Mouse (Mus musculus) midbrain, embryonic 11.5 days (tissue): Measurements from ENCODE around the gene Atxn1. TPM values are rescaled to one million over a fixed set of nuclear protein-coding genes. Genes with fewer than 3 reads are reported as not detected.

ENCODE experiments used
- ATAC-seq: fragments of 200-750 bp; cut with Nextera tagmentation; 2 replicates; pipeline ENCODE4 v1.8.0; 2017; ENCODE audit warnings: moderate TSS enrichment, moderate library complexity; ENCODE audit not compliant: low FRiP score
- DNase-seq: peaks from one replicate; pipeline ENCODE4 v3.0.0; 2015; ENCODE audit warnings: low spot score; ENCODE audit errors: missing footprints
- H3K27ac ChIP-seq: fragments of 300-500 bp; sonication (generic); 2 replicates; pipeline ENCODE4 v1.5.1; 2014; ENCODE audit warnings: low read depth, low read length
- H3K27me3 ChIP-seq: fragments of 300-500 bp; sonication (generic); 2 replicates; pipeline ENCODE4 v1.6.1; 2014; ENCODE audit warnings: mild to moderate bottlenecking, low read length, moderate library complexity, mixed read lengths; ENCODE audit not compliant: control insufficient read depth, insufficient read depth
- H3K36me3 ChIP-seq: fragments of 300-500 bp; sonication (generic); 2 replicates; pipeline ENCODE4 v1.6.1; 2014; ENCODE audit warnings: mild to moderate bottlenecking, low read length, moderate library complexity, mixed read lengths; ENCODE audit not compliant: control insufficient read depth, insufficient read depth
- H3K4me1 ChIP-seq: fragments of 300-500 bp; sonication (generic); 2 replicates; pipeline ENCODE4 v1.6.1; 2014; ENCODE audit warnings: low read length; ENCODE audit not compliant: control insufficient read depth, insufficient read depth
- H3K4me2 ChIP-seq: fragments of 300-500 bp; sonication (generic); 2 replicates; pipeline ENCODE4 v1.6.1; 2014; ENCODE audit warnings: mild to moderate bottlenecking, moderate library complexity
- H3K4me3 ChIP-seq: fragments of 300-500 bp; sonication (generic); 2 replicates; pipeline ENCODE4 v1.5.1; 2014; ENCODE audit warnings: low read depth, low read length
- H3K9ac ChIP-seq: fragments of 300-500 bp; sonication (generic); 2 replicates; pipeline ENCODE4 v1.6.1; 2014; ENCODE audit warnings: low read length
- H3K9me3 ChIP-seq: fragments of 300-500 bp; sonication (generic); 2 replicates; pipeline ENCODE4 v1.6.1; 2016; ENCODE audit warnings: low read length; ENCODE audit not compliant: control insufficient read depth
- WGBS: fragments of 180-500 bp; shearing (Covaris S2); extraction: QIAGEN DNeasy Blood & Tissue Kit; methylation state at CpG from one replicate; pipeline ENCODE4 v1.1.7; 2014; 5-methylcytosine and 5-hydroxymethylcytosine counted together
- polyA plus RNA-seq: library from polyadenylated mRNA; unstranded; fragments of >200 nt; fragmentation: Nextera tagmentation; extraction: Ambion mirVana; gene quantifications from 2 replicates; pipeline ENCODE4 v1.2.1, GENCODE M21; 2014

Atxn1 gene
- polyA plus RNA-seq, 1 experiment from 2014 or later = 1.7 TPM

- Histone ChIP-seq H3K27ac (no peak overlapping the region), H3K4me1 (no peaks in the 10 kb centered on the region), H3K9ac (no peak overlapping the region), H3K4me3 (no peak overlapping the region), H3K4me2 (no peak overlapping the region), H3K27me3 (no peaks in the 10 kb centered on the region), H3K9me3 (no peaks in the 10 kb centered on the region), H3K36me3 (no peaks in the 10 kb centered on the region)
- ATAC-seq = no peak
- WGBS = 84% methylated on average over 7 of the region's 7 CpGs
- DNase-seq = no peak
Observed at GRCm38 (mm10) chr13:45924555-45924954, 40.3 kb downstream of the Atxn1 start.

- no peaks in the 10 kb centered on the region for H3K27me3 ChIP-seq
- no peak for ATAC-seq
- no peak overlapping the region for H3K9ac ChIP-seq
- H3K4me3 ChIP-seq = no peak overlapping the region
- H3K4me2 ChIP-seq = no peak overlapping the region
- DNase-seq = no peak
- no peak overlapping the region for H3K27ac ChIP-seq
- no peaks in the 10 kb centered on the region for H3K9me3 ChIP-seq
- H3K4me1 ChIP-seq = no peaks in the 10 kb centered on the region
- 96% methylated on average over 1 of the region's 1 CpGs for WGBS
- H3K36me3 ChIP-seq = no peaks in the 10 kb centered on the region
Observed at GRCm38 (mm10) chr13:45923086-45923485, 41.7 kb downstream of the Atxn1 start.

- DNase-seq = no peak
- no peak overlapping the region for H3K9ac ChIP-seq
- no peaks in the 10 kb centered on the region for H3K4me1 ChIP-seq
- no peak for ATAC-seq
- H3K27ac ChIP-seq = no peak overlapping the region
- no peaks in the 10 kb centered on the region for H3K36me3 ChIP-seq
- no peaks in the 10 kb centered on the region for H3K9me3 ChIP-seq
- H3K4me2 ChIP-seq = no peak overlapping the region
- 82% methylated on average over 9 of the region's 9 CpGs for WGBS
- H3K27me3 ChIP-seq = no peaks in the 10 kb centered on the region
- H3K4me3 ChIP-seq = no peak overlapping the region
Observed at GRCm38 (mm10) chr13:45922467-45922866, 42.3 kb downstream of the Atxn1 start.

GRCm38 (mm10) chr13:45918956-45919711 is 45.7 kb downstream of the Atxn1 start:
- ATAC-seq (no peak), DNase-seq (no peak)
- Histone ChIP-seq H3K4me2 (no peak overlapping the region), H3K27ac (no peak overlapping the region), H3K36me3 (no peaks in the 10 kb centered on the region), H3K9me3 (no peaks in the 10 kb centered on the region), H3K4me3 (no peak overlapping the region), H3K9ac (no peak overlapping the region), H3K4me1 (no peaks in the 10 kb centered on the region; the same call in 1 of the 2 replicates), H3K27me3 (no peaks in the 10 kb centered on the region)
- 93% methylated on average over 13 of the region's 15 CpGs for WGBS

GRCm38 (mm10) chr13:45918006-45918380 is 46.8 kb downstream of the Atxn1 start:
- H3K4me2 ChIP-seq = no peak overlapping the region
- 83% methylated on average over 12 of the region's 12 CpGs for WGBS
- H3K4me1 ChIP-seq = no peaks in the 10 kb centered on the region; the same call in 1 of the 2 replicates
- H3K9me3 ChIP-seq = no peaks in the 10 kb centered on the region
- H3K27ac ChIP-seq = no peak overlapping the region
- H3K27me3 ChIP-seq = no peaks in the 10 kb centered on the region
- no peak for ATAC-seq
- no peak overlapping the region for H3K9ac ChIP-seq
- no peaks in the 10 kb centered on the region for H3K36me3 ChIP-seq
- DNase-seq = no peak
- H3K4me3 ChIP-seq = no peak overlapping the region

- Histone ChIP-seq H3K27me3 (no peaks in the 10 kb centered on the region), H3K9ac (no peak overlapping the region), H3K27ac (no peak overlapping the region), H3K4me1 (no peaks in the 10 kb centered on the region; the same call in 1 of the 2 replicates), H3K4me2 (no peak overlapping the region), H3K9me3 (no peaks in the 10 kb centered on the region), H3K36me3 (no peaks in the 10 kb centered on the region), H3K4me3 (no peak overlapping the region)
- no peak for DNase-seq
- no peak for ATAC-seq
- WGBS = 90% methylated on average over 21 of the region's 21 CpGs
Observed at GRCm38 (mm10) chr13:45917058-45918005, 47.5 kb downstream of the Atxn1 start.

GRCm38 (mm10) chr13:45915921-45916320 is 48.9 kb downstream of the Atxn1 start:
- H3K9ac ChIP-seq = no peak overlapping the region
- no peak for DNase-seq
- ATAC-seq = no peak
- H3K27ac ChIP-seq = no peak overlapping the region
- H3K4me1 ChIP-seq = no peaks in the 10 kb centered on the region; the same call in 1 of the 2 replicates
- 92% methylated on average over 3 of the region's 3 CpGs for WGBS
- H3K27me3 ChIP-seq = no peaks in the 10 kb centered on the region
- no peak overlapping the region for H3K4me2 ChIP-seq
- no peaks in the 10 kb centered on the region for H3K36me3 ChIP-seq
- no peaks in the 10 kb centered on the region for H3K9me3 ChIP-seq
- no peak overlapping the region for H3K4me3 ChIP-seq

GRCm38 (mm10) chr13:45915026-45915425 is 49.8 kb downstream of the Atxn1 start:
- ATAC-seq = no peak
- no peaks in the 10 kb centered on the region for H3K36me3 ChIP-seq
- H3K9me3 ChIP-seq = no peaks in the 10 kb centered on the region
- H3K27me3 ChIP-seq = no peaks in the 10 kb centered on the region
- H3K9ac ChIP-seq = no peak overlapping the region
- H3K4me3 ChIP-seq = no peak overlapping the region
- H3K4me1 ChIP-seq = no peaks in the 10 kb centered on the region; the same call in 1 of the 2 replicates
- no peak overlapping the region for H3K27ac ChIP-seq
- WGBS = 84% methylated on average over 2 of the region's 2 CpGs
- no peak overlapping the region for H3K4me2 ChIP-seq
- no peak for DNase-seq

- H3K27me3 ChIP-seq = no peaks in the 10 kb centered on the region
- ATAC-seq = no peak
- H3K4me3 ChIP-seq = no peak overlapping the region
- H3K9me3 ChIP-seq = no peaks in the 10 kb centered on the region
- 95% methylated on average over 3 of the region's 3 CpGs for WGBS
- H3K4me1 ChIP-seq = no peaks in the 10 kb centered on the region; the same call in 1 of the 2 replicates
- DNase-seq = no peak
- H3K27ac ChIP-seq = no peak overlapping the region
- H3K4me2 ChIP-seq = no peak overlapping the region
- no peak overlapping the region for H3K9ac ChIP-seq
- no peaks in the 10 kb centered on the region for H3K36me3 ChIP-seq
Observed at GRCm38 (mm10) chr13:45914117-45914516, 50.7 kb downstream of the Atxn1 start.
